Mouse (Mus musculus) midbrain, embryonic 10.5 days (tissue): ENCODE results near the gene Zswim9. TPM values are rescaled to one million over a fixed set of nuclear protein-coding genes. Genes with fewer than 3 reads are reported as not detected.

Experiments used
- DNase-seq: peaks from one replicate; pipeline ENCODE4 v3.0.0-alpha.2; 2017; ENCODE audit warnings: low spot score
- H3K27ac ChIP-seq: fragments of 300-500 bp; sonication (generic); replicated peaks from 2 replicates; pipeline ENCODE4 v1.5.1; 2016; ENCODE audit warnings: mild to moderate bottlenecking
- H3K27me3 ChIP-seq: fragments of 300-500 bp; sonication (generic); 2 replicates; pipeline ENCODE4 v1.6.1; 2016; ENCODE audit warnings: low read depth, mild to moderate bottlenecking; ENCODE audit not compliant: poor library complexity, severe bottlenecking
- H3K36me3 ChIP-seq: fragments of 300-500 bp; sonication (generic); 2 replicates; pipeline ENCODE4 v1.6.1; 2016; ENCODE audit warnings: mild to moderate bottlenecking, moderate library complexity
- H3K4me1 ChIP-seq: fragments of 300-500 bp; sonication (generic); 2 replicates; pipeline ENCODE4 v1.6.1; 2016
- H3K4me3 ChIP-seq: fragments of 300-500 bp; sonication (generic); 2 replicates; pipeline ENCODE4 v1.5.1; 2016; ENCODE audit warnings: mild to moderate bottlenecking, moderate library complexity
- H3K9me3 ChIP-seq: fragments of 300-500 bp; sonication (generic); replicated peaks from 2 replicates; pipeline ENCODE4 v1.6.1; 2016; ENCODE audit warnings: mild to moderate bottlenecking
- WGBS: fragments of 180-500 bp; shearing (Covaris S2); methylation state at CpG from one replicate; pipeline ENCODE4 v1.1.7; 2016; 5-methylcytosine and 5-hydroxymethylcytosine counted together
- polyA plus RNA-seq: library from polyadenylated mRNA; unstranded; fragments of >200 nt; fragmentation: Nextera tagmentation; extraction: Ambion mirVana; gene quantifications from 2 replicates; pipeline ENCODE4 v1.2.1, GENCODE M21; 2016

The Zswim9 gene
- polyA plus RNA-seq, 1 experiment from 2014 or later, result 11.5 TPM

DNA sequence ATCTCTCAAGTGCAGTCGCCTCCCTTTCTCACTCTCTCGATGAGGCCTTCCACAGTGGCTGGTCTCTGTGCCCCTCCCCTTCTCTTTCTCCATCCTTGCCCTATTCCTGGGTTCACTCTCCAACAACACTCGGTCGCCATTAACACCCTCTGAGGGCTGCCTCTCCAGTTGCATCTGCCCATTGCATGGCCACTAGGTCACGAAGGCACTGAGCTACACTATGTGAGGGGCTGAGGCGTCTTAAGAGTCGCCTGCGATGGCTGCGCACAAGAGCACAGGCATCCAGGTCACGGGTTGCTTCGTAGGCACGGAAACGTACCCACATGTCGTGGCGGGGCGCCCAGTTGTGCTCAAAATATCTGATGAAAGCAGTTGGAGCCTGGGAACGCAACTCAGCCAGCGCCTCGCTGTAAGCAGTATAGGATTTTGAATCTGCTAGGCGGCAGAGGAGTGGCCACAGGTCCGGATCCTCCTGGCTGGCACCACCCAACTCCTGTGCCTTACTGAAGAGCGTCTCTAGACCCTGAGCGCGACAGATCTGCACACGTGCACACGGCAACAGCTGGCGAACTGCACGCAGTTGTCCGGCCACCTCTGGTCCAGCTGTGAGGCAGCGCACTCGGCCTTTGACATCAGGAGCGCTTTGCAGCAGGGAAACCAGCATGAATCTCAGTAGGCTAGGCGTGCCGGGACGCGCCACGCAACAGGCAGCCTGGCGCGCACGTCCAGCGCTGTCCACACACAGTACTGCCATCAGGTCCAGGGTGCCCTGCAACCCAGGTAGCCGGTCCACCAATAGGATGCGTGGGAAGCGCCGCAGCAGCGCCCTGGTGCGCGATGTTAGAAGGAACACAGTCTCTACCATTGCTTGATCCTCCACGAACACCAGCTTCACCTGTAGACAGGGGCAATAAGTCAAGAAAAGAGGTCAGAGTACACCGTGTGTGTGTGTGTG, 17.5 kb downstream of the Zswim9 start:
- H3K4me3 ChIP-seq, result no peak overlapping the region
- DNase-seq, result no peak
- 47% methylated on average over 50 of the region's 50 CpGs for WGBS

DNA sequence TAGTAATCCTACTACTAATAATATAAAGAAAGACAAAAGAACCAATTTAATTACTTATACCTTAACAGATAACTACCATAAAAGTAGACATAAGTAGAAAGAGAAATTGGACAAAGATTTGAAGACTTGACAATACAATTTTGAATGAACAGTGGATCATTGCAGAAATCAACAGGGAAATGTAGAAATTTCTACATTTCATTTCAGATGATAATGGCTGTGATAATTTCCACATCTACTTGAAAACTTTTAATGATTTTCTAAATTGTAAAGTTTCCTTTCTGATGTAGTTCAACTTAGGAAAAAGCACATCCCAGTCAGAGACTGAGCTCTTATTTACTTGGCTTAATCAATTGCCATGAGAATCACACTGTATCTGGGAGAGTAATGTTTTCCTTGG, 65.8 kb downstream of the Zswim9 start, which contains the start of gene Vmn1r89:
Gene Vmn1r89 (plus strand): TSS at position 301 of the 400 bp plus-strand sequence.
- H3K27me3 ChIP-seq, result no peaks in the 10 kb centered on the region
- 0 out of 2 replicates have a peak, but pooled peaks cover 4% of the 10 kb centered on the region for H3K9me3 ChIP-seq
- H3K27ac ChIP-seq, result no peak within 1 kb of the TSS
- no peak for DNase-seq
- no peaks in the 10 kb centered on the region for H3K4me1 ChIP-seq
- no peak within 1 kb of the TSS for H3K4me3 ChIP-seq
- H3K36me3 ChIP-seq, result no peaks in the 10 kb centered on the region

More for the DNA sequence above, 17.5 kb downstream of the Zswim9 start:
- H3K4me1 ChIP-seq, result no peaks in the 10 kb centered on the region
- H3K27me3 ChIP-seq, result 0 out of 2 replicates have a peak, but pooled peaks cover 5% of the 10 kb centered on the region
- H3K27ac ChIP-seq, result no peak overlapping the region
- peaks cover 2% of the 10 kb centered on the region; the same call in 1 of the 2 replicates for H3K36me3 ChIP-seq
- no peaks in the 10 kb centered on the region for H3K9me3 ChIP-seq

Other genes with a start within 250 kb of the Zswim9 start
- 113 and 133 TPM in 2 replicates for gene Chmp2a, start 243.9 kb downstream of the Zswim9 start, polyA plus RNA-seq
- 84.5 and 103 TPM in 2 replicates for gene Ube2m, start 240.4 kb downstream of the Zswim9 start, polyA plus RNA-seq
- 3.3 and 4.5 TPM in 2 replicates for gene Mzf1, start 224.0 kb downstream of the Zswim9 start, polyA plus RNA-seq
- not detected in 2 replicates for gene Vmn1r85, start 183.5 kb downstream of the Zswim9 start, polyA plus RNA-seq
- gene Vmn1r86, start 158.8 kb downstream of the Zswim9 start, polyA plus RNA-seq, result not detected in 2 replicates
- not detected in 2 replicates for gene Vmn1r87, start 138.6 kb downstream of the Zswim9 start, polyA plus RNA-seq
- gene Vmn1r88, start 119.2 kb downstream of the Zswim9 start, polyA plus RNA-seq, result 0.02 TPM in 1 of 2 replicates, not detected in the other
- gene Vmn1r89, start 65.7 kb downstream of the Zswim9 start, polyA plus RNA-seq, result not detected in 2 replicates
- 150 and 165 TPM in 2 replicates for gene Lig1, start 1.4 kb downstream of the Zswim9 start, polyA plus RNA-seq
- gene Pla2g4c, start 45.9 kb upstream of the Zswim9 start, polyA plus RNA-seq, result 1.6 and 1.8 TPM in 2 replicates
- not detected in 2 replicates for gene Cabp5, start 119.4 kb upstream of the Zswim9 start, polyA plus RNA-seq
- gene Bsph1, start 172.1 kb upstream of the Zswim9 start, polyA plus RNA-seq, result not detected in 2 replicates